Mouse (Mus musculus) limb, embryonic 12.5 days (tissue): ENCODE data around the gene Reg3g. TPM values are rescaled to one million over a fixed set of nuclear protein-coding genes. Genes with fewer than 3 reads are reported as not detected.

ENCODE experiments used
- ATAC-seq: fragments of 200-750 bp; cut with Nextera tagmentation; 2 replicates; pipeline ENCODE4 v1.8.0; 2017; ENCODE audit warnings: low read depth, moderate TSS enrichment; ENCODE audit not compliant: insufficient number of reproducible peaks, insufficient read depth, low FRiP score, low TSS enrichment
- H3K27ac ChIP-seq: fragments of 300-500 bp; sonication (generic); 2 replicates; pipeline ENCODE4 v1.5.1; 2016; ENCODE audit warnings: mild to moderate bottlenecking, moderate library complexity
- H3K27me3 ChIP-seq: fragments of 300-500 bp; sonication (generic); 2 replicates; pipeline ENCODE4 v1.6.1; 2016; ENCODE audit warnings: mild to moderate bottlenecking, moderate library complexity
- H3K36me3 ChIP-seq: fragments of 300-500 bp; sonication (generic); 2 replicates; pipeline ENCODE4 v1.6.1; 2016; ENCODE audit warnings: mild to moderate bottlenecking, moderate library complexity
- H3K4me1 ChIP-seq: fragments of 300-500 bp; sonication (generic); replicated peaks from 2 replicates; pipeline ENCODE4 v1.6.1; 2016
- H3K4me2 ChIP-seq: fragments of 300-500 bp; sonication (generic); 2 replicates; pipeline ENCODE4 v1.6.1; 2016; ENCODE audit warnings: mild to moderate bottlenecking, moderate library complexity
- H3K4me3 ChIP-seq: fragments of 300-500 bp; sonication (generic); replicated peaks from 2 replicates; pipeline ENCODE4 v1.5.1; 2016; ENCODE audit warnings: mild to moderate bottlenecking
- H3K9ac ChIP-seq: fragments of 300-500 bp; sonication (generic); replicated peaks from 2 replicates; pipeline ENCODE4 v1.6.1; 2016; ENCODE audit warnings: mild to moderate bottlenecking, moderate library complexity
- H3K9me3 ChIP-seq: fragments of 300-500 bp; sonication (generic); 2 replicates; pipeline ENCODE4 v1.6.1; 2016; ENCODE audit warnings: mild to moderate bottlenecking, moderate library complexity
- WGBS: fragments of 180-500 bp; shearing (Covaris S2); methylation state at CpG from one replicate; pipeline ENCODE4 v1.1.7; 2016; 5-methylcytosine and 5-hydroxymethylcytosine counted together
- polyA plus RNA-seq: library from polyadenylated mRNA; unstranded; fragments of >200 nt; fragmentation: Nextera tagmentation; extraction: Ambion mirVana; gene quantifications from 2 replicates; pipeline ENCODE4 v1.2.1, GENCODE M21; 2016

Gene Reg3g
- polyA plus RNA-seq: not detected in 2 replicates

GRCm38 (mm10) chr6:78468772-78469171 lies at the start of gene Reg3g:
Gene Reg3g (minus strand): TSS chr6:78468872.
- ATAC-seq: no peak
- Histone ChIP-seq H3K36me3 (no peaks in the 10 kb centered on the region), H3K4me1 (no peaks in the 10 kb centered on the region), H3K4me3 (no peak within 1 kb of the TSS), H3K9me3 (no peaks in the 10 kb centered on the region), H3K27me3 (no peaks in the 10 kb centered on the region), H3K27ac (no peak within 1 kb of the TSS), H3K4me2 (no peak within 1 kb of the TSS), H3K9ac (no peak within 1 kb of the TSS)
- WGBS: 86% methylated on average over 2 of the region's 2 CpGs

GRCm38 (mm10) chr6:78515777-78516446 lies 47.2 kb upstream of the Reg3g start:
- no peaks in the 10 kb centered on the region for H3K4me1 ChIP-seq
- H3K27ac ChIP-seq: no peak overlapping the region
- H3K9ac ChIP-seq: no peak overlapping the region
- no peak overlapping the region for H3K4me2 ChIP-seq
- no peak overlapping the region for H3K4me3 ChIP-seq
- H3K36me3 ChIP-seq: no peaks in the 10 kb centered on the region
- 66% methylated on average over 3 of the region's 3 CpGs for WGBS
- no peaks in the 10 kb centered on the region for H3K9me3 ChIP-seq
- ATAC-seq: no peak
- H3K27me3 ChIP-seq: no peaks in the 10 kb centered on the region; the same call in 1 of the 2 replicates

DNA sequence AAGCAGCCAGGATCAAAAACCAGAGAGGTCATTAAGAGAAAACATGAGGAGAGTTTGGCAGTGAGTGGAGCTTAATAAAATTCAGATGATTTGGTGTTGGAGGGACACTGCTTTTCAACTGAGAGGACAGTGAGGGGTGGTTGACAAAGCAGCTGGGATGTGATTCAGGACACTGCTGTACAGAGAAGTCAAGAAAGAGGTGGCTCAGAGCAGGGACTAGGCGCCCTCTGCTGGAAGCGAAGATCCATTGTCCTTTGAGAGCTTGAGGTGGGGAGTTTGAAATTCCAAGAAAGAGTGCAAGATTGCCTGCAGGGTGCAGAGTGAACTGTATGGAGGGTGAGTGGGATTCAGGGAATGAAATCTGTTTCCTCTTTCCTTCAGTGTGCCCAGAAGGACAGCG lies 44.2 kb upstream of the Reg3g start:
- ATAC-seq: peak; percentile 68
- no peaks in the 10 kb centered on the region; the same call in 1 of the 2 replicates for H3K27me3 ChIP-seq

GRCm38 (mm10) chr6:78510173-78510900 lies 41.7 kb upstream of the Reg3g start:
- Histone ChIP-seq H3K9me3 (no peaks in the 10 kb centered on the region), H3K36me3 (no peaks in the 10 kb centered on the region), H3K9ac (no peak overlapping the region), H3K27me3 (no peaks in the 10 kb centered on the region; the same call in 1 of the 2 replicates), H3K4me2 (no peak overlapping the region), H3K4me3 (no peak overlapping the region), H3K4me1 (no peaks in the 10 kb centered on the region), H3K27ac (no peak overlapping the region)
- WGBS: 68% methylated on average over 3 of the region's 3 CpGs
- ATAC-seq: no peak

More for the DNA sequence above, 44.2 kb upstream of the Reg3g start:
- 2% methylated on average over 3 of the region's 3 CpGs for WGBS
- H3K9ac ChIP-seq: no peak overlapping the region
- H3K27ac ChIP-seq: no peak overlapping the region
- H3K9me3 ChIP-seq: no peaks in the 10 kb centered on the region
- no peak overlapping the region for H3K4me2 ChIP-seq
- H3K4me1 ChIP-seq: no peaks in the 10 kb centered on the region
- H3K4me3 ChIP-seq: no peak overlapping the region
- H3K36me3 ChIP-seq: no peaks in the 10 kb centered on the region

DNA sequence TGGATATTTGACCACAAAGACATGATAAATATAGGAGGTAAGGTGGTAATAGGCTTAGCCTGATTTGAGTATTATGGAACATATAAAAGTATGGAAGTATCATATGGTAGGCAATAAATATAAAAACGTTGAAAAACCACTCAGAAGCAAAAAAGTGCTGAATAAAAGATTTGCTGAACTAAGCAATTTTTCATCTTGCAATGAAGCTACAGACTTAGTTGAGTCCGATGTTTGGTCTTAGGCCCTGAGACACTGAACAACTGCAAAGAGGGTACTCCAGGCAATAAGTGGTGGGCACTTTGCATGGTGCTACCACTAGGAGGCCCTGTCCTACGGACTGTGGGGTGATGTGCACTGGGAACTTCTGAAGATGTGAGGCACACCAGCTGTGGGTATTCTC lies 37.1 kb upstream of the Reg3g start:
- Histone ChIP-seq H3K36me3 (no peaks in the 10 kb centered on the region), H3K9ac (no peak overlapping the region), H3K27ac (no peak overlapping the region), H3K4me2 (no peak overlapping the region), H3K27me3 (no peaks in the 10 kb centered on the region), H3K4me3 (no peak overlapping the region), H3K4me1 (no peaks in the 10 kb centered on the region), H3K9me3 (no peaks in the 10 kb centered on the region)
- ATAC-seq: no peak
- WGBS: 66% methylated on average over 3 of the region's 3 CpGs

- Histone ChIP-seq H3K27ac (no peak overlapping the region), H3K9me3 (no peaks in the 10 kb centered on the region), H3K4me1 (no peaks in the 10 kb centered on the region), H3K4me3 (no peak overlapping the region), H3K27me3 (no peaks in the 10 kb centered on the region), H3K4me2 (no peak overlapping the region), H3K36me3 (no peaks in the 10 kb centered on the region), H3K9ac (no peak overlapping the region)
- ATAC-seq: no peak
- WGBS: 88% methylated on average over 3 of the region's 3 CpGs
These were observed 26.0 kb upstream of the Reg3g start for GRCm38 (mm10) chr6:78494633-78495032.

DNA sequence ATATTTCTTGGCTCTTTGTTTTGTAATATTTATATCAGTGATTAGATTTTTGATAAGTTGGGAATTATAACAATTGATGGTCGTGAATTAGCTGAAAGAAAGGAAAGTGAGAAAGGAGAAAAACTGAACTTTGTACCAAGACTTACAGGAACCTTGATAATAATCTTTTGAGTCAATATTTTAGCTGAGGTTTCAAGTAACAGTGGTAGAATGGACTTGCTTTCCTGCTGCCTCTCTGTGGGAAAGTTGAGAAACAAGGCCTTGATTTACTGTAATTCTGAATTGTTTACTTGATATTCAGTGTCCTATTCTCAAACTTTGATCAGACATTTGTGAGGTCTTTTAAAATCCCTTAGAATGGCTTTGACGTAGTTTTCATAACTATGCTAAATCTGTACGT lies 615 bp upstream of the Reg3g start:
- H3K9ac ChIP-seq: no peak overlapping the region
- WGBS: 69% methylated on average over 3 of the region's 3 CpGs
- no peaks in the 10 kb centered on the region for H3K4me1 ChIP-seq
- H3K4me3 ChIP-seq: no peak overlapping the region
- no peak for ATAC-seq
- no peak overlapping the region for H3K4me2 ChIP-seq
- H3K27me3 ChIP-seq: no peaks in the 10 kb centered on the region
- no peaks in the 10 kb centered on the region for H3K9me3 ChIP-seq
- no peak overlapping the region for H3K27ac ChIP-seq
- no peaks in the 10 kb centered on the region for H3K36me3 ChIP-seq

DNA sequence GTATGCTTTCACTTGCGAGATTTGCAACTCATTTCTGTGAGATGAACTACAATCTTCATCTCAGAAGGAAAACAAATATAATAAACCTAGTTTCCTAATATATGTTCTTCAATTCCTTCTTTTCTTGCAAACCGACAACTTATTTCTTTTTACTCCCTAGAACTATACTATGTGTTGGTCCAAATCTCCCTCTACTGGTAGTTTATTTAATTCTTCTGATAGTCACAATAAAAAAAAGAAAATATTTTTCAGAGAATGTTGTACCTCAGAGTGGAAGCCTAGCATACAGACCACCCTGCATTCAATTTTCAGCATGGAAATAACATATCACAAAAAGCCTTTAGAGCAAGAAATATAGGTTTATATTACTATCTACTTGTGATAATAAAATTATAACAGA lies 5.4 kb downstream of the Reg3g start:
- Histone ChIP-seq H3K9me3 (no peaks in the 10 kb centered on the region), H3K4me2 (no peak overlapping the region), H3K9ac (no peak overlapping the region), H3K27me3 (no peaks in the 10 kb centered on the region), H3K36me3 (no peaks in the 10 kb centered on the region), H3K4me3 (no peak overlapping the region), H3K27ac (no peak overlapping the region), H3K4me1 (no peaks in the 10 kb centered on the region)
- ATAC-seq: no peak
- WGBS: 79% methylated on average over 2 of the region's 2 CpGs

DNA sequence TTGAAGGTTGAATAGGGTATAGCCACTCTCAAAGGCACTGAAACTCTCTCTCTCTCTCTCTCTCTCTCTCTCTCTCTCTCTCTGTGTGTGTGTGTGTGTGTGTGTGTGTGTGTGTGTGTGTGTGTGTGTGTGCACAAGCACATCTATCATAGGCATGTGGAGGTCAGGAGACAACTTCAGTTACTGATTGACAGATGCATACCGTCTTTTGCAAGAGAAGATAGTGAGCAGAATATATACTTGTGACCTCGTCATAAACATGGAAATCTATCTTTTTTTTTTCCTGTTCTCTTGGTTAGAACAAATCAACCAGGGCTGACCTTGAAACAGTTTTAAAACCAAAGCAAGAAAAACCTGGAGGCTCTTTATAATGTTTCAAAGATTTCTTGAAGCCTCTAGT lies 6.3 kb downstream of the Reg3g start:
- H3K4me1 ChIP-seq: no peaks in the 10 kb centered on the region
- 82% methylated on average over 2 of the region's 2 CpGs for WGBS
- no peak overlapping the region for H3K9ac ChIP-seq
- ATAC-seq: no peak
- no peak overlapping the region for H3K4me3 ChIP-seq
- no peak overlapping the region for H3K4me2 ChIP-seq
- no peaks in the 10 kb centered on the region for H3K36me3 ChIP-seq
- H3K9me3 ChIP-seq: no peaks in the 10 kb centered on the region
- H3K27ac ChIP-seq: no peak overlapping the region
- no peaks in the 10 kb centered on the region for H3K27me3 ChIP-seq

DNA sequence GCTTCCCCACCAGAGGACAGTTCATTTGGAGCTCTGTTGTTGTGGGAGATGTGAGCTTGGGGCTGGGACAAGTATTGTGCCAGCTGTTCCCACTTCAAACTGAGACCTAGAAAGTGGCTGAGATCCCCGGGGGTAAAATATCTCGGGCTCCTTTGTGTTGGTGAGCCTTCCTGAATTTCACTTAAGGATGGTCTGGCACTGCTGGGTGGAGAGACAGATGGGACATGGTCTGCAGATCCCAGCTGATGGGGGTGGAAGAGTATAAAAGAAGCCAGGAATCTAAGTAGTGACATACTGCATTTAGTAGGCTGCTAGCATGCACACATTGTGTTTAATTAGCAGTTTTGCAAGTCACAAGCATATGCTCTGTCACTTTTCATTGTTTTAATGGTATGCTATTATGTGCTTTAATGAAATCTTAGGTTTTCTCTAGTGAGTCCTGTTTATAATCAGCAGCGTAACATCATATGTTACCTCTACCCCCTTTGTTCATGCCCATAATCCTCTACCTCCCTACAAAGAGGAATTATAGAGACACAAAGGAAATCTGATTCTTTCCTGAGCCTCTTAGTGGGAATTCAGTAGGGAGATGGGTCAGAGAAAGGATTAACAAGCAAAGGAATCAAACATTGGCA lies 8.4 kb downstream of the Reg3g start:
- Histone ChIP-seq H3K36me3 (no peaks in the 10 kb centered on the region), H3K9ac (no peak overlapping the region), H3K27me3 (no peaks in the 10 kb centered on the region), H3K27ac (no peak overlapping the region), H3K9me3 (no peaks in the 10 kb centered on the region), H3K4me3 (no peak overlapping the region), H3K4me2 (no peak overlapping the region), H3K4me1 (no peaks in the 10 kb centered on the region)
- no peak for ATAC-seq
- 67% methylated on average over 3 of the region's 3 CpGs for WGBS

DNA sequence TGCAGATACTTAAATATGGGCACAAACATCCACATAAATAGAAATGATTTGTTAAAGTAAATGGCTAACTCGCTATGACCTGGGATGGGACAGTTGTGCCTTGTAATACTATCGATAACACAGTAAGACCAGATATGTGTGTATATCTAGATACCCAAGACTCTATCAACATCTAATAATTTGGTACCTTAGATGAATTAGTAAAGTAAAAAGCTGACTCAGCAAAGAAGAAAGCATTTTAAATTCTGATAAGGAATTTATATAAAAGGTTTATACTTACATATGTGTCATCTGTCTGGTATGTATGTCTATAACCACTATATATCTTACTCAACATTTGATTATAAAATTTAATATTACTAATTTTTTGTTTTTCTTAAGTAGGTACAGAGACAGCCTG lies 15.9 kb downstream of the Reg3g start:
- no peak for ATAC-seq
- no peaks in the 10 kb centered on the region for H3K27me3 ChIP-seq
- no peaks in the 10 kb centered on the region for H3K9me3 ChIP-seq
- no peak overlapping the region for H3K9ac ChIP-seq
- no peak overlapping the region for H3K4me3 ChIP-seq
- no peaks in the 10 kb centered on the region for H3K4me1 ChIP-seq
- WGBS: 89% methylated on average over 2 of the region's 2 CpGs
- no peaks in the 10 kb centered on the region for H3K36me3 ChIP-seq
- no peak overlapping the region for H3K27ac ChIP-seq
- no peak overlapping the region for H3K4me2 ChIP-seq
